Mouse (Mus musculus): ENCODE data around the gene Hoxb6. TPM values are rescaled to one million over a fixed set of nuclear protein-coding genes. Genes with fewer than 3 reads are reported as not detected.

Hoxb6 gene
- total RNA-seq, 1 experiment from 2014 or later, result not detected

DNA sequence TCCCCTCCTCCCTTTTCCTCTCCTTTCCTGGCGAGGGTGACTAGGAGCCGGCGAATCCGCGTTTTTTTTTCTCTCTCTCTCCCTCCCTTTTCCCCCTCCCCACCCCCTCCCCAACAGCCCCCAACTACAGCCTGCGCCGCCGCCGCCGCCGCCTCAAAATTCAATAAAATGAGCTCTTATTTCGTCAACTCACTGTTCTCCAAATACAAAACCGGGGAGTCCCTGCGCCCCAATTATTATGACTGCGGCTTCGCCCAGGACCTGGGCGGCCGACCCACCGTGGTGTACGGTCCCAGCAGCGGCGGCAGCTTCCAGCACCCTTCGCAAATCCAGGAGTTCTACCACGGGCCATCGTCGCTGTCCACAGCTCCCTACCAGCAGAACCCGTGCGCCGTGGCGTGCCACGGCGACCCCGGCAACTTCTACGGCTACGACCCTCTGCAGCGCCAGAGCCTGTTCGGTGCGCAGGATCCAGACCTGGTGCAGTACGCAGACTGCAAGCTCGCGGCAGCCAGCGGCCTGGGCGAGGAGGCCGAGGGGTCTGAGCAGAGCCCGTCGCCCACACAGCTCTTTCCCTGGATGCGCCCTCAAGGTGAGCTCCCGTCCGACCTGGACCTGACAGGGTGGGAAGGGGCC lies 9.4 kb upstream of the Hoxb6 start:
- ATAC-seq (replicated peaks; ENCODE audit: insufficient number of reproducible peaks, low FRiP score, low TSS enrichment, poor library complexity, severe bottlenecking), result no peak

- no peak for ATAC-seq (replicated peaks; ENCODE audit: insufficient number of reproducible peaks, low FRiP score, low TSS enrichment, poor library complexity, severe bottlenecking)
Observed at GRCm38 (mm10) chr11:96284041-96284749, 8.1 kb upstream of the Hoxb6 start.

- no peak for ATAC-seq (replicated peaks; ENCODE audit: insufficient number of reproducible peaks, low FRiP score, low TSS enrichment, poor library complexity, severe bottlenecking)
Observed at GRCm38 (mm10) chr11:96284774-96285734, 7.2 kb upstream of the Hoxb6 start.

GRCm38 (mm10) chr11:96285771-96286738 lies 6.2 kb upstream of the Hoxb6 start, which contains the start of gene Hoxb7:
Gene Hoxb7 (plus strand): TSS chr11:96286623.
- no peak for ATAC-seq (replicated peaks; ENCODE audit: insufficient number of reproducible peaks, low FRiP score, low TSS enrichment, poor library complexity, severe bottlenecking)

DNA sequence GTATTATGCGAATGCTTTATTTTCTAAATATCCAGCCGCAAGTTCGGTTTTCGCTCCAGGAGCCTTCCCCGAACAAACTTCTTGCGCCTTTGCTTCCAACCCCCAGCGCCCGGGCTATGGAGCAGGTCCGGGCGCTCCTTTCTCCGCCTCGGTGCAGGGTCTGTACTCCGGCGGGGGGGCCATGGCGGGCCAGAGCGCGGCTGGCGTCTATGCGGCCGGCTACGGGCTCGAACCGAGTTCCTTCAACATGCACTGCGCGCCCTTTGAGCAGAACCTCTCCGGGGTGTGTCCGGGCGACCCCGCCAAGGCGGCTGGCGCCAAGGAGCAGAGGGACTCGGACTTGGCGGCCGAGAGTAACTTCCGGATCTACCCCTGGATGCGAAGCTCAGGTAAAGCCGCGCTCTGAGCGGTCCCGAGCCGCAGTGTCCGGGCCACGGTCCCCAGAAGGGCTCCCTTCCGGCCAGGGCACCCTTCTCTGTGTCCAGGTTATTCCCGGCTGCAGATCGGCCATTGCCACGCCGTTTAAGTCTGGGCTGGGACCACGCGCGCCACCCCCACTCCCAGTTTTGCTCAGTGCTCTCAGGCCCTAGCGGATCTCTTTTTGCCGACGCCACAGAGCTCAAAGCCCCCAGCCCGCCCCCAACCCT lies 5.4 kb upstream of the Hoxb6 start:
- no peak for ATAC-seq (replicated peaks; ENCODE audit: insufficient number of reproducible peaks, low FRiP score, low TSS enrichment, poor library complexity, severe bottlenecking)

GRCm38 (mm10) chr11:96287411-96287810 lies 4.9 kb upstream of the Hoxb6 start:
- ATAC-seq (replicated peaks; ENCODE audit: insufficient number of reproducible peaks, low FRiP score, low TSS enrichment, poor library complexity, severe bottlenecking), result no peak

- no peak for ATAC-seq (replicated peaks; ENCODE audit: insufficient number of reproducible peaks, low FRiP score, low TSS enrichment, poor library complexity, severe bottlenecking)
Observed at GRCm38 (mm10) chr11:96288455-96289221, 3.6 kb upstream of the Hoxb6 start.

- no peak for ATAC-seq (replicated peaks; ENCODE audit: insufficient number of reproducible peaks, low FRiP score, low TSS enrichment, poor library complexity, severe bottlenecking)
Observed at GRCm38 (mm10) chr11:96289293-96289692, 3.0 kb upstream of the Hoxb6 start.

GRCm38 (mm10) chr11:96289837-96290236 lies 2.4 kb upstream of the Hoxb6 start:
- ATAC-seq (replicated peaks; ENCODE audit: insufficient number of reproducible peaks, low FRiP score, low TSS enrichment, poor library complexity, severe bottlenecking), result no peak

GRCm38 (mm10) chr11:96290705-96291355 lies 1.4 kb upstream of the Hoxb6 start:
- ATAC-seq (replicated peaks; ENCODE audit: insufficient number of reproducible peaks, low FRiP score, low TSS enrichment, poor library complexity, severe bottlenecking), result no peak

DNA sequence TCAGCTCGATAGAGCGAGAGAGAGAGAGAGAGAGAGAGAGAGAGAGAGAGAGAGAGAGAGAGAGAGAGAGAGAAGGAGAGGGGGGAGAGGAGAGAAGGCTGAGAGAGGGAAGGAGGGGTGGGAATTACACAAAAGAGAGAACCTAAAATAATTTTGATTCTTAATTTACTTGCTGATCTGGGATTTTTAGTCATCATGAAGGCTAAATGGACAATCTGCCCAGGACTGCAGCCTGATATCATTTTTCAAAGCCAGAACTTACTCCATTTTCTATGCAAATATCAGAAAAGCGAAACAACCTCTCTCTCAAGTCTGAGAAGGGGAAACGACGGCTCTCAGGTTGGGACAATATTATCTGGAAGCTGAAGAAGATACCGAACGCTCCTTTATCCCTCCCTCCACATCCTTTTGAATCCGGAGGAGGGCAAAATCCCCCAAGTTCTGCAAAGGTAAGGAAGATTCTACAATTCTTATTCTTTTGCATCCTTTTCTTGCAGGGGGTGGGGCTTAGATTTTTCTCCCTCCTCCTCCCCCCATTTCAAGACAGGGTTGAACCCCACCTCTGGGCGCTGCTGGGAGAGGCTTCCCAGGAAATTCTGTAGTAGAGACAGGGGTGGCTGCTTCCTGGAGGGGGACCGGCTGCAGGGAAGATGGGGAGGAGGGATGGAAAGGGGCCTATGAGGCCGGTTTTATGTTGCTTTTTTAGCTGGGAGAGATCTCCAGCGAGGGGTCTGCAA lies 457 bp downstream of the Hoxb6 start:
- ATAC-seq (replicated peaks; ENCODE audit: insufficient number of reproducible peaks, low FRiP score, low TSS enrichment, poor library complexity, severe bottlenecking), result no peak

- no peak for ATAC-seq (replicated peaks; ENCODE audit: insufficient number of reproducible peaks, low FRiP score, low TSS enrichment, poor library complexity, severe bottlenecking)
Observed at GRCm38 (mm10) chr11:96293302-96293921, 1.1 kb downstream of the Hoxb6 start.

- peak; percentile 88 for ATAC-seq (replicated peaks; ENCODE audit: insufficient number of reproducible peaks, low FRiP score, low TSS enrichment, poor library complexity, severe bottlenecking)
Observed at GRCm38 (mm10) chr11:96294245-96295091, 2.2 kb downstream of the Hoxb6 start.

DNA sequence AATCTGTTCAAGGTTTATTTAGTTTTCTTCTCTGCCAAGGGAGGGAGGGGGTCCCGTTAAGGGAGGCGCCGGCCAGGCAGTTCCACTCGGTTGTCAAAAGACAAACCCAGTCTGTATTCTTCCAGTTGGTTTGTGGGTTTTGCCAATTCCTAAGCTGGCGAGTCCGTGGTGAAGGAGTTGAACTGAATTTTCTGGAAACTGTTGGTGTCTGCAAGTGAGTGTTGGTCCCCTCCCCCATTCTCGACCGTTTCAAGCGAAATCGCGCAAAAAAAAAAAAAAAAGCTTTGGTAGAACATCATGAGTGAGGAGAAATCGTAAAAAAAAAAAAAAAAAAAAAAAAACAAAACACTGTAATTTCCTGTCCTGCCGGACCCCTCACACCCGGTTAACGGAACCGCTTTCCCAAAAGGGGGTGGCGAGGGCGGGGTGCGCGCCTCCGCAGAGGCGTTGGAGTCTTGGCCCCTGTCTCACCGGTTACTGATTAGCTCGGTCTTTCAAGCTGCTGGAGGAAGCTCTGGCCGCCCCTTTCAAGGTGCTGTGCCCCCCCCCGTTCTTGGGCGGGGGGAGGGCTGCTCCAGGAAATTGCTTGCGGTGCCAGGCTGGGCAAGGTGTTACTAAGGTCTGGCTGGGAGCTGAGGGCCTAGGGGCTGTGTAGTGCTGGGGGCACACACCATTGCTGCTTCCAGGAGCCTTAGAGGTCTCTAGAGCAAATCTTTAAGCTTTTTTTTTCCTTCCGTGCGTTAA lies 3.0 kb downstream of the Hoxb6 start:
- ATAC-seq (replicated peaks; ENCODE audit: insufficient number of reproducible peaks, low FRiP score, low TSS enrichment, poor library complexity, severe bottlenecking), result no peak

Measured in monocyte, adult 5-6 weeks (primary cell).